ENCODE assay signal across 23 mouse cellular contexts in the genomic region with DNA sequence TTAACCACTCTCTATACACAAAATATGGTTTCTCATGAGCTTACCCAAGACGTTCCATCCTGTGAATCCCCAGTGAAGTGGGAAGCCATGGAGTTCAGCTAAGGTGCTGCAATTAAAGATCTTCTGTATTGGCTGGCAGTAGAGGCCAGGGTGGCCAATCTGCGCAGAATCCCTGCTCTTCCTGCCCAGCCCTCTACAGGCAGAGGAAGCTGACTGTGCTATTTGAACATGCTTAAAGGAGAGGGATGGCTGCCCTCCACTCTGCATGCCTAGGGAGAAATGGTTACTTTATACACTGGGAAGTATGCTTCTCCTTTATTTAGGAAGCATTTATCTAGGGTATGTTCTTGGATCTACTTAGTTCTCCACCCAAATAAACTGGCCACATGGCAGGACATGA. TPM values are rescaled to one million over a fixed set of nuclear protein-coding genes. Genes with fewer than 3 reads are reported as not detected.
A peak's percentile ranks its signal among the peaks of the same experiment; 100 is the strongest.
DNase-seq lines count a peak whose midpoint lies in the region; ATAC-seq and TF ChIP-seq lines count a peak whose summit lies in the region.
"Had no signal": no experiment of that assay in that cellular context is flagged by ENCODE, and none has a peak within 500 bp of the region (broad histone marks: within the 10 kb centered on the region; RNA-seq: fewer than 3 reads in every experiment).

No protein-coding gene starts in this region.

- H3K27ac ChIP-seq in bone marrow macrophage, adult 2 months (ENCODE audit: insufficient read depth, low read depth, low read length), result peak overlapping the region; percentile 12; the same call in 1 of the 2 replicates
- H3K27ac ChIP-seq in midbrain, postnatal 0 days (ENCODE audit: low read depth, low read length), result no peak overlapping the region
- no peak overlapping the region for H3K27ac ChIP-seq in forebrain, embryonic 13.5 days
- no peak overlapping the region for H3K27ac ChIP-seq in gastrocnemius, adult 2 months
- H3K27ac ChIP-seq: embryonic facial prominence, embryonic 12.5 days; embryonic facial prominence, embryonic 15.5 days; heart, adult 2 months; heart, embryonic 10.5 days; heart, embryonic 13.5 days; hindbrain, embryonic 12.5 days; hindbrain, embryonic 15.5 days had no signal

- WGBS in midbrain, postnatal 0 days, result 83% methylated on average over 2 of the region's 2 CpGs
- WGBS in forebrain, embryonic 13.5 days, result 77% methylated on average over 2 of the region's 2 CpGs

- H3K36me3 ChIP-seq in megakaryocyte, embryonic 14.5 days (replicated peaks; ENCODE audit: low read length), result no peaks in the 10 kb centered on the region
- H3K36me3 ChIP-seq in midbrain, postnatal 0 days (ENCODE audit: insufficient read depth, low read length), result no peaks in the 10 kb centered on the region
- no peaks in the 10 kb centered on the region for H3K36me3 ChIP-seq in forebrain, embryonic 13.5 days (ENCODE audit: poor library complexity, severe bottlenecking)
- H3K36me3 ChIP-seq: embryonic facial prominence, embryonic 12.5 days; embryonic facial prominence, embryonic 15.5 days; heart, embryonic 10.5 days; heart, embryonic 13.5 days; hindbrain, embryonic 12.5 days; hindbrain, embryonic 15.5 days had no signal

- peak; percentile 38 for ATAC-seq in granulocyte monocyte progenitor cell, adult 5-6 weeks (replicated peaks; ENCODE audit: poor library complexity, severe bottlenecking)
- ATAC-seq in midbrain, postnatal 0 days (ENCODE audit: low FRiP score), result no peak
- ATAC-seq in forebrain, embryonic 13.5 days, result no peak
- ATAC-seq: activated CD4-positive, CD25-positive, alpha-beta regulatory T cell, adult 4 months; forebrain, embryonic 16.5 days had no signal

- no peak for DNase-seq in midbrain, postnatal 0 days (ENCODE audit: low spot score)
- DNase-seq in gastrocnemius, adult 2 months, result no peak
- DNase-seq: adrenal gland, adult 8-10 months; adrenal gland, postnatal 25 days; cerebellum, adult 18-20 months; cerebellum, adult 9-10 months; cerebellum, postnatal 14 days; gastrocnemius, postnatal 14 days; heart, adult 2 months; heart, postnatal 14 days had no signal

- no peak overlapping the region for H3K9ac ChIP-seq in midbrain, postnatal 0 days (replicated peaks; ENCODE audit: low read length, poor library complexity, severe bottlenecking)
- no peak overlapping the region for H3K9ac ChIP-seq in forebrain, embryonic 13.5 days
- H3K9ac ChIP-seq: embryonic facial prominence, embryonic 12.5 days; embryonic facial prominence, embryonic 15.5 days; heart, embryonic 13.5 days; hindbrain, embryonic 12.5 days; hindbrain, embryonic 15.5 days had no signal

- H3K4me3 ChIP-seq in bone marrow macrophage, adult 2 months (ENCODE audit: insufficient read depth, low read length), result no peak overlapping the region
- peak overlapping the region; percentile 4 for H3K4me3 ChIP-seq in megakaryocyte, embryonic 14.5 days (replicated peaks)
- no peak overlapping the region for H3K4me3 ChIP-seq in midbrain, postnatal 0 days (ENCODE audit: low read depth, low read length)
- H3K4me3 ChIP-seq in forebrain, embryonic 13.5 days, result no peak overlapping the region
- no peak overlapping the region for H3K4me3 ChIP-seq in gastrocnemius, adult 2 months
- H3K4me3 ChIP-seq: embryonic facial prominence, embryonic 12.5 days; embryonic facial prominence, embryonic 15.5 days; heart, adult 2 months; heart, embryonic 10.5 days; heart, embryonic 13.5 days; hindbrain, embryonic 12.5 days; hindbrain, embryonic 15.5 days had no signal

- TF ChIP-seq POLR2A in bone marrow macrophage, adult 2 months (IDR thresholded peaks at IDR 0.05; ENCODE audit: borderline replicate concordance, low read depth, low read length), result no peak

- H3K27me3 ChIP-seq in megakaryocyte, embryonic 14.5 days (replicated peaks), result peaks cover 15% of the 10 kb centered on the region
- H3K27me3 ChIP-seq in midbrain, postnatal 0 days (ENCODE audit: insufficient read depth, low read length), result no peaks in the 10 kb centered on the region
- H3K27me3 ChIP-seq in forebrain, embryonic 13.5 days, result no peaks in the 10 kb centered on the region
- H3K27me3 ChIP-seq: embryonic facial prominence, embryonic 12.5 days; embryonic facial prominence, embryonic 15.5 days; heart, embryonic 13.5 days; hindbrain, embryonic 12.5 days; hindbrain, embryonic 15.5 days had no signal

- no peak overlapping the region for H3K4me2 ChIP-seq in midbrain, postnatal 0 days (ENCODE audit: low read depth, low read length, poor library complexity, severe bottlenecking)
- no peak overlapping the region for H3K4me2 ChIP-seq in forebrain, embryonic 13.5 days
- H3K4me2 ChIP-seq: embryonic facial prominence, embryonic 12.5 days; embryonic facial prominence, embryonic 15.5 days; heart, embryonic 13.5 days; hindbrain, embryonic 12.5 days; hindbrain, embryonic 15.5 days had no signal

- intact Hi-C loops in gastrocnemius, adult 2 months (cut with DNase I), result no loop called here

- no peak for TF ChIP-seq CTCF in bone marrow macrophage, adult 2 months (IDR thresholded peaks at IDR 0.05; ENCODE audit: low read depth, low read length)
- no peak for TF ChIP-seq CTCF in midbrain, postnatal 0 days (IDR thresholded peaks at IDR 0.05)
- TF ChIP-seq CTCF in gastrocnemius, adult 2 months (IDR thresholded peaks at IDR 0.05), result no peak

- no peaks in the 10 kb centered on the region for H3K9me3 ChIP-seq in megakaryocyte, embryonic 14.5 days
- H3K9me3 ChIP-seq in midbrain, postnatal 0 days (ENCODE audit: low read length), result no peaks in the 10 kb centered on the region
- H3K9me3 ChIP-seq in forebrain, embryonic 13.5 days (replicated peaks), result no peaks in the 10 kb centered on the region
- H3K9me3 ChIP-seq: embryonic facial prominence, embryonic 12.5 days; embryonic facial prominence, embryonic 15.5 days; heart, embryonic 10.5 days; heart, embryonic 13.5 days; hindbrain, embryonic 12.5 days; hindbrain, embryonic 15.5 days had no signal

- peaks cover 11% of the 10 kb centered on the region for H3K4me1 ChIP-seq in bone marrow macrophage, adult 2 months (ENCODE audit: control insufficient read depth, insufficient read depth, low read length)
- H3K4me1 ChIP-seq in megakaryocyte, embryonic 14.5 days, result peaks cover 32% of the 10 kb centered on the region
- H3K4me1 ChIP-seq in midbrain, postnatal 0 days (ENCODE audit: insufficient read depth, low read length), result no peaks in the 10 kb centered on the region
- no peaks in the 10 kb centered on the region for H3K4me1 ChIP-seq in forebrain, embryonic 13.5 days
- H3K4me1 ChIP-seq: embryonic facial prominence, embryonic 12.5 days; embryonic facial prominence, embryonic 15.5 days; heart, embryonic 10.5 days; heart, embryonic 13.5 days; hindbrain, embryonic 12.5 days; hindbrain, embryonic 15.5 days had no signal

RNA-seq across cellular contexts. Expression of a gene that starts 11.6 kb away (rescaled TPM):
- 47.0 and 49.9 TPM in 2 replicates for polyA plus RNA-seq in bone marrow macrophage, adult 2 months (2012; ENCODE audit: insufficient read depth, insufficient read length, missing spikeins)
- 117 and 137 TPM in 2 replicates for total RNA-seq in granulocyte monocyte progenitor cell, adult 5-6 weeks (2014; fragmentation: Nextera tagmentation)
- 228 and 243 TPM in 2 replicates for total RNA-seq in granulocyte monocyte progenitor cell, adult 5-6 weeks (2017)
- polyA plus RNA-seq in megakaryocyte, embryonic 14.5 days (2012; ENCODE audit: insufficient read depth, low replicate concordance), result 3.6 and 3.9 TPM in 2 replicates
- total RNA-seq in midbrain, postnatal 0 days (2014; rRNA removed), result 13.0 and 15.8 TPM in 2 replicates
- polyA plus RNA-seq in midbrain, postnatal 0 days (2015; fragmentation: Nextera tagmentation; extraction: Ambion mirVana), result 10.8 and 11.0 TPM in 2 replicates
- polyA plus RNA-seq in forebrain, embryonic 13.5 days (2015; fragmentation: Nextera tagmentation; extraction: Ambion mirVana), result 7.5 and 8.3 TPM in 2 replicates
- 10 to 100 TPM; 30.9 to 32.8 TPM for total RNA-seq in gastrocnemius, adult 2 months (2021)

RNA-seq across cellular contexts. Expression of a gene that starts 47.0 kb away (rescaled TPM):
- not detected in 2 replicates for polyA plus RNA-seq in bone marrow macrophage, adult 2 months (2012; ENCODE audit: insufficient read depth, insufficient read length, missing spikeins)
- not detected in 2 replicates for total RNA-seq in granulocyte monocyte progenitor cell, adult 5-6 weeks (2014; fragmentation: Nextera tagmentation)
- total RNA-seq in granulocyte monocyte progenitor cell, adult 5-6 weeks (2017), result not detected in 2 replicates
- 0.10 TPM in 1 of 2 replicates, not detected in the other for polyA plus RNA-seq in megakaryocyte, embryonic 14.5 days (2012; ENCODE audit: insufficient read depth, low replicate concordance)
- 24.6 and 27.1 TPM in 2 replicates for total RNA-seq in midbrain, postnatal 0 days (2014; rRNA removed)
- 7.1 and 8.5 TPM in 2 replicates for polyA plus RNA-seq in midbrain, postnatal 0 days (2015; fragmentation: Nextera tagmentation; extraction: Ambion mirVana)
- 0.55 and 0.65 TPM in 2 replicates for polyA plus RNA-seq in forebrain, embryonic 13.5 days (2015; fragmentation: Nextera tagmentation; extraction: Ambion mirVana)
- 1 to 10 TPM; 3.2 to 6.6 TPM for total RNA-seq in gastrocnemius, adult 2 months (2021)
- total RNA-seq: hematopoietic stem cell, adult 5-6 weeks had no signal
